Mouse (Mus musculus): ENCODE results near the gene Tmem8b. TPM values are rescaled to one million over a fixed set of nuclear protein-coding genes. Genes with fewer than 3 reads are reported as not detected.

The Tmem8b gene
- polyA plus RNA-seq, 1 experiment from 2014 or later = 2.7 TPM

Small RNA genes lying within 50 kb of the gene (microRNA-seq; reads per million reads assigned to microRNA genes)
- not detected for gene Gm25262 (ENCODE audit: borderline number of aligned reads)

Other genes with a start within 250 kb of the Tmem8b start
- gene Fam166b, start 239.8 kb upstream of the Tmem8b start, polyA plus RNA-seq (2014; fragmentation: Nextera tagmentation; extraction: Ambion mirVana) = 0.22 and 0.33 TPM in 2 replicates
- 13.2 and 14.8 TPM in 2 replicates for gene Tesk1, start 227.0 kb upstream of the Tmem8b start, polyA plus RNA-seq (2014; fragmentation: Nextera tagmentation; extraction: Ambion mirVana)
- gene Cd72, start 214.3 kb upstream of the Tmem8b start, polyA plus RNA-seq (2014; fragmentation: Nextera tagmentation; extraction: Ambion mirVana) = 2.9 and 3.9 TPM in 2 replicates
- gene Sit1, start 185.2 kb upstream of the Tmem8b start, polyA plus RNA-seq (2014; fragmentation: Nextera tagmentation; extraction: Ambion mirVana) = not detected in 2 replicates
- 64.5 and 68.2 TPM in 2 replicates for gene Ccdc107, start 176.1 kb upstream of the Tmem8b start, polyA plus RNA-seq (2014; fragmentation: Nextera tagmentation; extraction: Ambion mirVana)
- 22.3 and 29.5 TPM in 2 replicates for gene Arhgef39, start 169.3 kb upstream of the Tmem8b start, polyA plus RNA-seq (2014; fragmentation: Nextera tagmentation; extraction: Ambion mirVana)
- gene Car9, start 162.0 kb upstream of the Tmem8b start, polyA plus RNA-seq (2014; fragmentation: Nextera tagmentation; extraction: Ambion mirVana) = 0.43 and 1.1 TPM in 2 replicates
- gene Tpm2, start 145.2 kb upstream of the Tmem8b start, polyA plus RNA-seq (2014; fragmentation: Nextera tagmentation; extraction: Ambion mirVana) = 811 and 1,069 TPM in 2 replicates
- gene Creb3, start 106.6 kb upstream of the Tmem8b start, polyA plus RNA-seq (2014; fragmentation: Nextera tagmentation; extraction: Ambion mirVana) = 79.6 and 83.0 TPM in 2 replicates
- 67.8 and 70.2 TPM in 2 replicates for gene Tln1, start 106.3 kb upstream of the Tmem8b start, polyA plus RNA-seq (2014; fragmentation: Nextera tagmentation; extraction: Ambion mirVana)
- 25.1 and 25.7 TPM in 2 replicates for gene Rgp1, start 90.3 kb upstream of the Tmem8b start, polyA plus RNA-seq (2014; fragmentation: Nextera tagmentation; extraction: Ambion mirVana)
- 15.1 and 19.1 TPM in 2 replicates for gene Gba2, start 90.1 kb upstream of the Tmem8b start, polyA plus RNA-seq (2014; fragmentation: Nextera tagmentation; extraction: Ambion mirVana)
- gene Msmp, start 84.5 kb upstream of the Tmem8b start, polyA plus RNA-seq (2014; fragmentation: Nextera tagmentation; extraction: Ambion mirVana) = 1.3 and 1.5 TPM in 2 replicates
- 23.0 and 24.6 TPM in 2 replicates for gene Npr2, start 37.0 kb upstream of the Tmem8b start, polyA plus RNA-seq (2014; fragmentation: Nextera tagmentation; extraction: Ambion mirVana)
- gene Spag8, start 15.4 kb upstream of the Tmem8b start, polyA plus RNA-seq (2014; fragmentation: Nextera tagmentation; extraction: Ambion mirVana) = 1.5 and 4.0 TPM in 2 replicates
- gene Hint2, start 12.5 kb upstream of the Tmem8b start, polyA plus RNA-seq (2014; fragmentation: Nextera tagmentation; extraction: Ambion mirVana) = 80.2 and 86.2 TPM in 2 replicates
- 3.9 and 4.3 TPM in 2 replicates for gene Fam221b, start 174 bp downstream of the Tmem8b start, polyA plus RNA-seq (2014; fragmentation: Nextera tagmentation; extraction: Ambion mirVana)
- gene Olfr70, start 31.8 kb downstream of the Tmem8b start, polyA plus RNA-seq (2014; fragmentation: Nextera tagmentation; extraction: Ambion mirVana) = not detected in 2 replicates
- gene Olfr71, start 41.3 kb downstream of the Tmem8b start, polyA plus RNA-seq (2014; fragmentation: Nextera tagmentation; extraction: Ambion mirVana) = 0.10 and 0.37 TPM in 2 replicates
- gene Hrct1, start 58.2 kb downstream of the Tmem8b start, polyA plus RNA-seq (2014; fragmentation: Nextera tagmentation; extraction: Ambion mirVana) = 1.4 and 2.1 TPM in 2 replicates
- gene Spaar, start 61.1 kb downstream of the Tmem8b start, polyA plus RNA-seq (2014; fragmentation: Nextera tagmentation; extraction: Ambion mirVana) = 0.04 and 0.05 TPM in 2 replicates
- gene Olfr159, start 102.0 kb downstream of the Tmem8b start, polyA plus RNA-seq (2014; fragmentation: Nextera tagmentation; extraction: Ambion mirVana) = not detected in 2 replicates
- not detected in 2 replicates for gene Olfr156, start 154.9 kb downstream of the Tmem8b start, polyA plus RNA-seq (2014; fragmentation: Nextera tagmentation; extraction: Ambion mirVana)
- not detected in 2 replicates for gene Olfr157, start 171.2 kb downstream of the Tmem8b start, polyA plus RNA-seq (2014; fragmentation: Nextera tagmentation; extraction: Ambion mirVana)
- not detected in 2 replicates for gene Olfr155, start 182.6 kb downstream of the Tmem8b start, polyA plus RNA-seq (2014; fragmentation: Nextera tagmentation; extraction: Ambion mirVana)
- gene Reck, start 206.6 kb downstream of the Tmem8b start, polyA plus RNA-seq (2014; fragmentation: Nextera tagmentation; extraction: Ambion mirVana) = 42.3 and 47.3 TPM in 2 replicates